Mouse (Mus musculus): Measurements from ENCODE around the gene Otop3. TPM values are rescaled to one million over a fixed set of nuclear protein-coding genes. Genes with fewer than 3 reads are reported as not detected.

Otop3 gene
- total RNA-seq, 2 experiments from 2014 or later = 0.22 TPM; not detected in 1

DNA sequence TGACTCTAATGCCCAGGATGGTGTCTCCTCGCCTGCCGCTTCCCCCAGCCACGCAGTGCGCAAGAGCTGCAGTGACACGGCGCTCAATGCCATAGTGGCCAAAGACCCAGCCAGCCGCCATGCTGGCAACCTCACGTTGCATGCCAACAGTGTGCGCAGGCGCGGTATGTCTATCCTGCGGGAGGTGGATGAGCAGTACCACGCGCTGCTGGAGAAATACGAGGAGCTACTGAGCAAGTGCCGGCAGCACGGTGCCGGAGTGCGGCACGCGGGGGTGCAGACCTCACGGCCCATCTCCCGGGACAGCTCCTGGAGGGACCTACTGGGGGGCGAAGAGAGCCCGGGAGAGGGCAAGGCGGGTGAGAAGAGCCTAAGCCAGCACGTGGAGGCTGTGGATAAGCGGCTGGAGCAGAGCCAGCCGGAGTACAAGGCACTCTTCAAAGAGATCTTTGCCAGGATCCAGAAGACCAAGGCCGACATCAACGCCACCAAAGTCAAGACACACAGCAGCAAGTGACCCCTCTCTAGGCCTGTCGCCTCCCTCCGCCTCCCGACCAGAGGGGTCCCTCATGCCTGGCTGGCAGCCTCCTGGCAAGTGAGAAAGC is 59.3 kb downstream of the Otop3 start:
- no peak for DNase-seq (ENCODE audit: low spot score in 2 of 2)

Other genes starting within 250 kb of the Otop3 start
- 1 to 10 TPM; 3.7 to 4.2 TPM for gene Rab37, start 243.3 kb upstream of the Otop3 start, total RNA-seq (2021)
- gene Cd300lf, start 200.7 kb upstream of the Otop3 start, total RNA-seq (2021) = under 1 TPM; 0.45 to 0.51 TPM
- 10 to 100 TPM; 66.9 to 70.4 TPM for gene Slc9a3r1, start 171.4 kb upstream of the Otop3 start, total RNA-seq (2021)
- gene Tmem104, start 147.2 kb upstream of the Otop3 start, total RNA-seq (2021) = 10 to 100 TPM; 16.7 to 17.7 TPM
- 10 to 100 TPM; 24.2 to 26.0 TPM for gene Nat9, start 146.9 kb upstream of the Otop3 start, total RNA-seq (2021)
- gene Grin2c, start 67.5 kb upstream of the Otop3 start, total RNA-seq (2021) = 10 to 100 TPM; 43.3 to 44.8 TPM
- gene Fdxr, start 57.7 kb upstream of the Otop3 start, total RNA-seq (2021) = 10 to 100 TPM; 19.0 to 19.9 TPM
- 10 to 100 TPM; 16.7 to 17.3 TPM for gene Fads6, start 37.1 kb upstream of the Otop3 start, total RNA-seq (2021)
- gene Otop2, start 27.6 kb upstream of the Otop3 start, total RNA-seq (2021) = 1 to 10 TPM in 1 of 2 experiments, under 1 TPM in 1; 0.20 to 1.0 TPM
- gene Ush1g, start 12.7 kb upstream of the Otop3 start, total RNA-seq (2021) = under 1 TPM; 0.66 to 0.79 TPM
- gene Hid1, start 33.0 kb downstream of the Otop3 start, total RNA-seq (2021) = 100 to 1,000 TPM; 110 to 115 TPM
- gene Cdr2l, start 47.2 kb downstream of the Otop3 start, total RNA-seq (2021) = 10 to 100 TPM; 29.7 to 30.6 TPM
- gene Mrpl58, start 69.0 kb downstream of the Otop3 start, total RNA-seq (2021) = 100 to 1,000 TPM in 1 of 2 experiments, 10 to 100 TPM in 1; 97.7 to 102 TPM
- gene Atp5h, start 85.2 kb downstream of the Otop3 start, total RNA-seq (2021) = 100 to 1,000 TPM; 468 to 483 TPM
- 10 to 100 TPM; 81.5 to 82.2 TPM for gene Kctd2, start 85.4 kb downstream of the Otop3 start, total RNA-seq (2021)
- gene Trim80, start 105.8 kb downstream of the Otop3 start, total RNA-seq (2021) = not detected
- gene Slc16a5, start 127.7 kb downstream of the Otop3 start, total RNA-seq (2021) = not detected
- 10 to 100 TPM; 11.4 to 13.8 TPM for gene Armc7, start 140.9 kb downstream of the Otop3 start, total RNA-seq (2021)
- gene Nt5c, start 157.1 kb downstream of the Otop3 start, total RNA-seq (2021) = 10 to 100 TPM; 66.5 to 66.8 TPM
- gene Jpt1, start 179.7 kb downstream of the Otop3 start, total RNA-seq (2021) = 100 to 1,000 TPM; 136 to 139 TPM
- gene Sumo2, start 201.5 kb downstream of the Otop3 start, total RNA-seq (2021) = 100 to 1,000 TPM; 307 to 316 TPM
- 10 to 100 TPM; 46.8 to 48.6 TPM for gene Nup85, start 229.7 kb downstream of the Otop3 start, total RNA-seq (2021)